Mouse (Mus musculus) layer of hippocampus, postnatal 10 days (tissue): ENCODE results near the gene Vipr2. TPM values are rescaled to one million over a fixed set of nuclear protein-coding genes. Genes with fewer than 3 reads are reported as not detected.

Experiments
- DNase-seq, 2 experiments: peaks; one replicate each; pipeline ENCODE4 v3.0.0; 2021; ENCODE audit warnings: low spot score in 2 of 2
- microRNA-seq, 2 experiments: library from miRNA; unstranded; fragments of <30 nt; microRNA quantifications; one replicate each; pipeline ENCODE4 v1.2.0; 2021
- total RNA-seq, 2 experiments: library from RNA; stranded (reverse); gene quantifications; 2 replicates each; pipeline ENCODE4 v1.2.3; 2021

Vipr2 gene
- total RNA-seq, 2 experiments from 2014 or later: 1.4 to 1.9 TPM

- no peak for DNase-seq
Measured at GRCm38 (mm10) chr12:116152866-116153428, 75.4 kb downstream of the Vipr2 start.

- no peak for DNase-seq
Measured at GRCm38 (mm10) chr12:116156792-116157532, 79.4 kb downstream of the Vipr2 start.

- DNase-seq: no peak
Measured at GRCm38 (mm10) chr12:116159223-116159622, 81.7 kb downstream of the Vipr2 start.

GRCm38 (mm10) chr12:116159695-116160094, 82.2 kb downstream of the Vipr2 start:
- DNase-seq: no peak

GRCm38 (mm10) chr12:116165368-116165767, 87.8 kb downstream of the Vipr2 start:
- no peak for DNase-seq

GRCm38 (mm10) chr12:116169666-116170065, 92.1 kb downstream of the Vipr2 start:
- DNase-seq: no peak

- no peak for DNase-seq
Measured at GRCm38 (mm10) chr12:116176930-116177329, 99.4 kb downstream of the Vipr2 start.

- no peak for DNase-seq
Measured at GRCm38 (mm10) chr12:116181436-116182050, 104.0 kb downstream of the Vipr2 start.

- DNase-seq: no peak
Measured at GRCm38 (mm10) chr12:116182376-116182775, 104.8 kb downstream of the Vipr2 start.

GRCm38 (mm10) chr12:116183212-116183935, 105.8 kb downstream of the Vipr2 start:
- DNase-seq: no peak

- no peak for DNase-seq
Measured at GRCm38 (mm10) chr12:116193952-116194351, 116.4 kb downstream of the Vipr2 start.

- DNase-seq: no peak
Measured at GRCm38 (mm10) chr12:116194641-116195040, 117.1 kb downstream of the Vipr2 start.

Small RNA genes lying within 50 kb of the gene (microRNA-seq; reads per million reads assigned to microRNA genes)
- gene Gm44372: 0 reads per million in 2 experiments

Other genes starting within 250 kb of the Vipr2 start
- 10 to 100 TPM; 44.5 to 45.4 TPM for gene Zfp386, start 30.0 kb upstream of the Vipr2 start, total RNA-seq
- gene Wdr60, start 185.3 kb downstream of the Vipr2 start, total RNA-seq: 10 to 100 TPM; 12.6 to 15.6 TPM
- gene Gm11027, start 197.7 kb downstream of the Vipr2 start, total RNA-seq: not detected
- gene Esyt2, start 203.5 kb downstream of the Vipr2 start, total RNA-seq: 10 to 100 TPM; 63.2 to 67.0 TPM